In genomic region chr12:101911346-101911745, GRCm38 (mm10) we compare ENCODE assay signal across 9 mouse cellular contexts. TPM values are rescaled to one million over a fixed set of nuclear protein-coding genes. Genes with fewer than 3 reads are reported as not detected.
A peak's percentile ranks its signal among the peaks of the same experiment; 100 is the strongest.
DNase-seq lines count a peak whose midpoint lies in the region; ATAC-seq and TF ChIP-seq lines count a peak whose summit lies in the region.
"Had no signal": no experiment of that assay in that cellular context is flagged by ENCODE, and none has a peak within 500 bp of the region (broad histone marks: within the 10 kb centered on the region; RNA-seq: fewer than 3 reads in every experiment).

No protein-coding gene starts in this region.

- intact Hi-C loops in heart, postnatal 25 days (cut with DNase I) = no loop called here

- no peak for TF ChIP-seq CTCF in testis, adult 2 months (IDR thresholded peaks at IDR 0.05; ENCODE audit: control insufficient read depth, insufficient read depth, insufficient replicate concordance, low read depth, low read length)

- no peaks in the 10 kb centered on the region for H3K9me3 ChIP-seq in heart, embryonic 11.5 days (replicated peaks; ENCODE audit: control insufficient read depth, low read length)
- no peaks in the 10 kb centered on the region for H3K9me3 ChIP-seq in liver, embryonic 13.5 days (replicated peaks)

- H3K27ac ChIP-seq in heart, embryonic 11.5 days (ENCODE audit: low read depth, low read length) = no peak overlapping the region
- H3K27ac ChIP-seq in testis, adult 2 months (ENCODE audit: control insufficient read depth, insufficient read depth, low read depth, low read length) = no peak overlapping the region
- H3K27ac ChIP-seq in liver, embryonic 13.5 days = no peak overlapping the region

- H3K4me1 ChIP-seq in heart, embryonic 11.5 days (ENCODE audit: control insufficient read depth, insufficient read depth, low read length) = peaks cover 8% of the 10 kb centered on the region
- H3K4me1 ChIP-seq in testis, adult 2 months (ENCODE audit: control insufficient read depth, insufficient read depth, low read length) = peaks cover 2% of the 10 kb centered on the region; the same call in 1 of the 2 replicates
- peaks cover 30% of the 10 kb centered on the region for H3K4me1 ChIP-seq in liver, embryonic 13.5 days (replicated peaks)

- 83% methylated on average over 3 of the region's 3 CpGs for WGBS in heart, embryonic 11.5 days (ENCODE audit: insufficient replicate concordance)
- 78% methylated on average over 3 of the region's 3 CpGs for WGBS in liver, embryonic 13.5 days (ENCODE audit: insufficient replicate concordance)

- H3K27me3 ChIP-seq in heart, embryonic 11.5 days (ENCODE audit: control insufficient read depth, insufficient read depth, low read length) = no peaks in the 10 kb centered on the region
- no peaks in the 10 kb centered on the region for H3K27me3 ChIP-seq in testis, adult 2 months (ENCODE audit: control insufficient read depth, insufficient read depth, low read length)
- H3K27me3 ChIP-seq in liver, embryonic 13.5 days = no peaks in the 10 kb centered on the region

- peak overlapping the region; percentile 69 for H3K4me2 ChIP-seq in heart, embryonic 11.5 days
- peak overlapping the region; percentile 84 for H3K4me2 ChIP-seq in liver, embryonic 13.5 days

- no peak for DNase-seq in heart, postnatal 25 days (ENCODE audit: low spot score)
- DNase-seq in testis, postnatal 10 days (ENCODE audit: low spot score) = no peak
- DNase-seq in liver, embryonic 13.5 days = no peak
- no peak for DNase-seq in urinary bladder, postnatal 4 days (ENCODE audit: low spot score in 2 of 2)
- DNase-seq in adrenal gland, postnatal 14 days = no peak
- DNase-seq in thymus, postnatal 10 days (ENCODE audit: low spot score in 2 of 2) = no peak
- DNase-seq: adrenal gland, postnatal 25 days had no signal

- no peak for TF ChIP-seq POLR2A in testis, adult 2 months (IDR thresholded peaks at IDR 0.05; ENCODE audit: control insufficient read depth, low read depth, low read length)

- no peak for ATAC-seq in heart, embryonic 11.5 days (replicated peaks; ENCODE audit: insufficient number of reproducible peaks, low FRiP score, low TSS enrichment)
- no peak for ATAC-seq in liver, embryonic 13.5 days (ENCODE audit: low read depth)

- H3K9ac ChIP-seq in heart, embryonic 11.5 days (ENCODE audit: low read depth, low read length) = no peak overlapping the region
- H3K9ac ChIP-seq in liver, embryonic 13.5 days = peak overlapping the region; percentile 94; the same call in 1 of the 2 replicates

- no peak overlapping the region; the same call in 1 of the 2 replicates for H3K4me3 ChIP-seq in heart, embryonic 11.5 days (ENCODE audit: low read depth, low read length)
- peak overlapping the region; percentile 37 for H3K4me3 ChIP-seq in testis, adult 2 months (ENCODE audit: control insufficient read depth, low read depth, low read length)
- H3K4me3 ChIP-seq in liver, embryonic 13.5 days (replicated peaks) = peak overlapping the region; percentile 90

- H3K36me3 ChIP-seq in heart, embryonic 11.5 days (ENCODE audit: control insufficient read depth, insufficient read depth, low read length) = peaks cover 10% of the 10 kb centered on the region
- no peaks in the 10 kb centered on the region; the same call in 1 of the 2 replicates for H3K36me3 ChIP-seq in testis, adult 2 months (ENCODE audit: control insufficient read depth, insufficient read depth, low read length)
- H3K36me3 ChIP-seq in liver, embryonic 13.5 days = peaks cover 18% of the 10 kb centered on the region

RNA-seq across cellular contexts. Expression of gene Trip11, which starts 1.7 kb away (rescaled TPM):
- 12.7 and 25.5 TPM in 2 replicates for polyA plus RNA-seq in heart, embryonic 11.5 days (2014; fragmentation: Nextera tagmentation; extraction: Ambion mirVana)
- total RNA-seq in heart, postnatal 25 days (2021) = 10 to 100 TPM; 34.9 to 36.7 TPM
- polyA plus RNA-seq in testis, adult 2 months (2012; rRNA removed) = 3.5 and 4.4 TPM in 2 replicates
- 8.9 and 9.0 TPM in 2 replicates for polyA plus RNA-seq in liver, embryonic 13.5 days (2015; fragmentation: Nextera tagmentation; extraction: Ambion mirVana)
- 34.7 and 37.3 TPM in 2 replicates for total RNA-seq in adrenal gland, postnatal 14 days (2021)

RNA-seq across cellular contexts. Expression of gene Atxn3, which starts 46.7 kb away (rescaled TPM):
- 9.6 and 12.5 TPM in 2 replicates for polyA plus RNA-seq in heart, embryonic 11.5 days (2014; fragmentation: Nextera tagmentation; extraction: Ambion mirVana)
- total RNA-seq in heart, postnatal 25 days (2021) = 10 to 100 TPM; 11.1 to 11.5 TPM
- polyA plus RNA-seq in testis, adult 2 months (2012; rRNA removed) = 151 and 187 TPM in 2 replicates
- polyA plus RNA-seq in liver, embryonic 13.5 days (2015; fragmentation: Nextera tagmentation; extraction: Ambion mirVana) = 10.5 and 16.8 TPM in 2 replicates
- total RNA-seq in adrenal gland, postnatal 14 days (2021) = 14.6 and 23.3 TPM in 2 replicates
